Mouse (Mus musculus): ENCODE results near the gene Nfatc2ip. TPM values are rescaled to one million over a fixed set of nuclear protein-coding genes. Genes with fewer than 3 reads are reported as not detected.

Gene Nfatc2ip
- polyA plus RNA-seq, 1 experiment from 2014 or later = 4.8 TPM

DNA sequence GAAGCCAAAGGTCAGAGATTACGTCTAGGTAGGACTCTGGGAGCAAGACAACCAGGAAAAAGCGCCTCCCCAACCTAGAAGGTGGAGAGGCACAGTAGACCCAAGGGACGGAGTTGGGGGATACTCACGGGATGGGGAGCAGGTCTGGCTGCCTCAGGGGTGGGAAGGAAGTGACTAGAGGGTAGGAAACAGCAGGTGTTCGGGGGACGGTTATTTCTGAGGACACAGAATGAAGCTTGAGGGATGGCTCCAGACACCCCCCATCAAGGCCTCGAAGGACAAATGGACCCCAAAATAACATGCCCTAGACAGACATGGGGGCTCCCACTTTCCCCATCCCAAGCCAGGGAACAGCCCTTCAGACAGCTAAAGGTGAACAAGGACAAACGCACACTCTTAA lies 28.2 kb downstream of the Nfatc2ip start:
- Histone ChIP-seq H3K4me2 (no peak overlapping the region), H3K9me3 (ENCODE audit: control insufficient read depth, low read length) (no peaks in the 10 kb centered on the region), H3K36me3 (ENCODE audit: control insufficient read depth, insufficient read depth, low read length) (peaks cover 8% of the 10 kb centered on the region; the same call in 1 of the 2 replicates), H3K9ac (ENCODE audit: low read length) (no peak overlapping the region), H3K27me3 (ENCODE audit: control insufficient read depth, insufficient read depth, low read length) (no peaks in the 10 kb centered on the region), H3K4me3 (ENCODE audit: low read depth, low read length) (no peak overlapping the region), H3K4me1 (ENCODE audit: control insufficient read depth, insufficient read depth, low read length) (no peaks in the 10 kb centered on the region), H3K27ac (ENCODE audit: low read depth, low read length) (no peak overlapping the region)
- WGBS = 86% methylated on average over 8 of the region's 8 CpGs
- ATAC-seq (ENCODE audit: low FRiP score) (no peak), DNase-seq (ENCODE audit: low spot score, missing footprints) (no peak)

DNA sequence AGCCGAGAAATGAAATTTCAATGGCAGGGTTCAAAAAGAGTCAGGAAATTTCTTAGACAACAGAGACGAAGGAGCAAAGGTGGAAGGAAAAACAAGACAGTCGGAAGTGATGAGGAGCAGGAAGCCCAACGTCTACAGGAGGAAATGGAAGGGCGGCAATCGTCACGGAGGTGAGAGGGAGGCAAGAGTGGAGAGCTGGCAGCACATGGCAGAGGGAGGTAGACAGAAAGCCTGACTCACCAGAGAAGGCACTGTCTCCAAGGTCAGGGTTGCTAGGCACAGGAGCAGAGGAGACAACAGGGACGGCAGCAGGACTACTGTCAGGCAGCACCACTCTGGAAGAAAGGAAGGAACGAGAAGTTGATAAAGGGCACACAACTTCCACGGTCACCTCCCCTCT lies 28.9 kb downstream of the Nfatc2ip start:
- Histone ChIP-seq H3K36me3 (ENCODE audit: control insufficient read depth, insufficient read depth, low read length) (peaks cover 5% of the 10 kb centered on the region; the same call in 1 of the 2 replicates), H3K4me1 (ENCODE audit: control insufficient read depth, insufficient read depth, low read length) (no peaks in the 10 kb centered on the region), H3K27me3 (ENCODE audit: control insufficient read depth, insufficient read depth, low read length) (no peaks in the 10 kb centered on the region), H3K9me3 (ENCODE audit: control insufficient read depth, low read length) (no peaks in the 10 kb centered on the region), H3K9ac (ENCODE audit: low read length) (no peak overlapping the region), H3K4me2 (no peak overlapping the region), H3K27ac (ENCODE audit: low read depth, low read length) (no peak overlapping the region), H3K4me3 (ENCODE audit: low read depth, low read length) (no peak overlapping the region)
- WGBS = 81% methylated on average over 10 of the region's 10 CpGs
- ATAC-seq (ENCODE audit: low FRiP score) (no peak), DNase-seq (ENCODE audit: low spot score, missing footprints) (no peak)

DNA sequence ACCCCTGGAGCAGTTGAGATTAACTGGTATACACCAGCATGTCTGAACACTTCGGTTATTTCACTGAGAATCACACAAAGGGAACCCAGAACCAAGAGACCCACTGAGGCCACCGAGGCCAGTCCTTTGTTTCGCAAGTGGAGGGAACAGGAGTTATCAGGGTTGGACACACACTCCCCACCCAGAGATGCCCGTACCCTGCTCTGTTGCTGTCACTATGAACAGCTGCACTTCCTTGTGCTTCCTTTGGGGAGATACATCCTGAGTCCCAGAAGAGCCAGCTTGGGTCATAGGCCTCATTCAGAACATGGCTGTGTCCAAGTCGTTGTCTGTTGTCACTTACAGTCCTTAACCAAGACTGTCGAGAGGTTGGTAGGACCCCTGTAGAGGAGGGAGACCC lies 33.5 kb downstream of the Nfatc2ip start:
- Histone ChIP-seq H3K9me3 (ENCODE audit: control insufficient read depth, low read length) (no peaks in the 10 kb centered on the region), H3K4me1 (ENCODE audit: control insufficient read depth, insufficient read depth, low read length) (no peaks in the 10 kb centered on the region), H3K4me2 (no peak overlapping the region), H3K27ac (ENCODE audit: low read depth, low read length) (no peak overlapping the region), H3K36me3 (ENCODE audit: control insufficient read depth, insufficient read depth, low read length) (no peaks in the 10 kb centered on the region), H3K4me3 (ENCODE audit: low read depth, low read length) (no peak overlapping the region), H3K27me3 (ENCODE audit: control insufficient read depth, insufficient read depth, low read length) (no peaks in the 10 kb centered on the region), H3K9ac (ENCODE audit: low read length) (no peak overlapping the region)
- no peak for DNase-seq (ENCODE audit: low spot score, missing footprints)
- 86% methylated on average over 6 of the region's 6 CpGs for WGBS
- ATAC-seq (ENCODE audit: low FRiP score) = no peak

DNA sequence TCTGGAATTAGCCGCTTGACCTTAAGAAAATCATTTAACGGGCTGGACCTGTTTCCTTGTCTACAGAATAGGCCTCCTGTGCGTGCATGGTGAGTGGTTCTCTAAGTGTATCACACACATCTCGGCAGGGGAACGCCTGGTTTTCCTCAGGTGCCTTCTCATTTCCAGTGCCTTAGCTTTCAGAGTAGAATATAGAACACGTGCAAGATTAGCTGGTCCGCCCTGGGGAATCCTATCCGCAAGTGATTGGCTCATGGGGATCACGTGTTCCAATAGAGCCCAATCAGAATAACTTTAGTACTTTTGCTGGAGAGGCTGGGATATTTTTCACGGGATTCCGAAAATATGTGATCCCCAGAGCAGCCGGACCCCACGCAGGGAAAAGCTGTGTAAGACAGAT lies 37.5 kb downstream of the Nfatc2ip start:
- Histone ChIP-seq H3K36me3 (ENCODE audit: control insufficient read depth, insufficient read depth, low read length) (no peaks in the 10 kb centered on the region), H3K9ac (ENCODE audit: low read length) (no peak overlapping the region), H3K4me3 (ENCODE audit: low read depth, low read length) (no peak overlapping the region), H3K27ac (ENCODE audit: low read depth, low read length) (no peak overlapping the region), H3K27me3 (ENCODE audit: control insufficient read depth, insufficient read depth, low read length) (no peaks in the 10 kb centered on the region), H3K9me3 (ENCODE audit: control insufficient read depth, low read length) (no peaks in the 10 kb centered on the region), H3K4me1 (ENCODE audit: control insufficient read depth, insufficient read depth, low read length) (no peaks in the 10 kb centered on the region), H3K4me2 (no peak overlapping the region)
- no peak for DNase-seq (ENCODE audit: low spot score, missing footprints)
- 81% methylated on average over 13 of the region's 13 CpGs for WGBS
- no peak for ATAC-seq (ENCODE audit: low FRiP score)

DNA sequence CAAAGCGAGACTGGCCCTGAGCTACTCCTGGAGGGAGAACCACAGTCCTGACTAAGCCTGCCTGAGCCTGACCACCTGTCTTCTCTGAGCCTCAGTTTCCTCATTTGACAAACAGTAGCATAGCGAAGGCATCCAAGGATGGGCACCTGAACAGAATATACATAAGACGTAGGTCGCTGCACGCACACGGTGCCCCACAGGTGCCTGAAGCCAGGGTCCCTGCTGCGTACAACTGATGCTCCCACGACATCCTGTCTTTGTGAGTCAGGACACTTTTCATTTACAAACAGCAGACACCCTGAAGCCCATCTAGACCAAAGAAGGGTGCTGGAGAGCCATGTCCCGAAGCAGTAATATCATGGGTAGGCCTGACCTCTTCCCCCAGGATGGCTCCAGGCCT lies 38.1 kb downstream of the Nfatc2ip start:
- Histone ChIP-seq H3K4me2 (no peak overlapping the region), H3K4me1 (ENCODE audit: control insufficient read depth, insufficient read depth, low read length) (no peaks in the 10 kb centered on the region), H3K27me3 (ENCODE audit: control insufficient read depth, insufficient read depth, low read length) (no peaks in the 10 kb centered on the region), H3K4me3 (ENCODE audit: low read depth, low read length) (no peak overlapping the region), H3K36me3 (ENCODE audit: control insufficient read depth, insufficient read depth, low read length) (no peaks in the 10 kb centered on the region), H3K27ac (ENCODE audit: low read depth, low read length) (no peak overlapping the region), H3K9ac (ENCODE audit: low read length) (no peak overlapping the region), H3K9me3 (ENCODE audit: control insufficient read depth, low read length) (no peaks in the 10 kb centered on the region)
- no peak for DNase-seq (ENCODE audit: low spot score, missing footprints)
- WGBS = 93% methylated on average over 9 of the region's 9 CpGs
- no peak for ATAC-seq (ENCODE audit: low FRiP score)

DNA sequence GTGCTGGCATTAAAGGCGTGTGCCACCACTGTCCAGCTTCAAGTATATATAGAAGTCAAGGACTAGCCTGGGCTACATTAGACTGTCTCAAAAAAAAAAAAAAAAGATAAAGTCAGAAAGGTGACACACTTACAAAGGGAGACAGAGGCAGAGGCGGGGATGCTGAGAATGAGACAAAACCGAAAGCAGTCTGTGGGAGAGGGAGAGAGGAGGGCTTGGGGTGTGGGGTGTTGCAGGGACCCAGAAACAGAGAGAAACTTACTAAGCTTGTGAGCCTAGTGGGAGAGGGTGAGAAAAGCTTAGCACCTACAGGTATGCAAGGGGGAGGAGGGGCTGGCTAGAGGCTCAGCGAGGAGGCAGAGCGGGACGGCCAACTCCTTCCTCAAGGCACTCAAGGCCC lies 38.7 kb downstream of the Nfatc2ip start:
- no peak overlapping the region for H3K4me2 ChIP-seq
- DNase-seq (ENCODE audit: low spot score, missing footprints) = no peak
- no peaks in the 10 kb centered on the region for H3K36me3 ChIP-seq (ENCODE audit: control insufficient read depth, insufficient read depth, low read length)
- H3K27ac ChIP-seq (ENCODE audit: low read depth, low read length) = no peak overlapping the region
- H3K9ac ChIP-seq (ENCODE audit: low read length) = no peak overlapping the region
- no peak overlapping the region for H3K4me3 ChIP-seq (ENCODE audit: low read depth, low read length)
- ATAC-seq (ENCODE audit: low FRiP score) = no peak
- no peaks in the 10 kb centered on the region for H3K4me1 ChIP-seq (ENCODE audit: control insufficient read depth, insufficient read depth, low read length)
- H3K9me3 ChIP-seq (ENCODE audit: control insufficient read depth, low read length) = no peaks in the 10 kb centered on the region
- 86% methylated on average over 6 of the region's 6 CpGs for WGBS
- H3K27me3 ChIP-seq (ENCODE audit: control insufficient read depth, insufficient read depth, low read length) = no peaks in the 10 kb centered on the region

DNA sequence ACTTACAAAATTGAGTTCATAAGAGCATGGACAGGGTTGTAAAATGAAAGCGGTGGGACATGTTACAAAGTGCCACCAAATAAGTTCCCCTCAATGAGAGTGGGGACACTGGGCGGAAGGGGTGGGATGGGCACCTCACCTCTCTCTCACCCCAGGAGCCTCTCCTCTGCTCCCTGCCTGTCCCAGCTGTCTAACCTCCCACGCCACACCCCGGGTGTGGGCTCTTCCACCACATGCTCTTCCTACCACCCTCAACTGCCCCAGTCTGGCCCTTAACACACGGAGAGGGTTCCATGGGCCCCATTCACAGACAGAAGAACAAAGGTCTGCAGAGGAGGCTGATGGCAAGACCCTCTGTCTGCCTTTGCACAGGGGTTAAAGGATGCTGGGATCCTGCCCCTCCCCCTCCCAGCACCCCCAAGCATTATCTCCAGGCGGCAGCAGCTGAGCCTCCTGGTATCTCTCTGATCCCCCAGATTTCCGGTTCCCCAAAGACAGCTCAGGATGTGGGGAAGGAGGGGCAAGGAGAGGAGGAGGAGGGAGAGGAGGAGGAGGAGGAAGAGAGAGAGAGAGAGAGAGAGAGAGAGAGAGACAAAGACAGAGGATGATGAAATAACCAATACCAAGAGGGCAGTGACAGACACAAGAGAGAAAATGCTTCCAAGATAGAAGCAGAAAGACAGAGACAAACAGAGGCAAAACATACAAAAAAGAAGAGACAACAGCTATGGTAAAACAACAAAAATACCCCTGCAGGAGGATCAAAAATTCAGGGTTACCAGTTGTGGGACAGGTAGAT lies 39.5 kb downstream of the Nfatc2ip start:
- H3K27ac ChIP-seq (ENCODE audit: low read depth, low read length) = no peak overlapping the region
- H3K9ac ChIP-seq (ENCODE audit: low read length) = no peak overlapping the region
- no peaks in the 10 kb centered on the region for H3K27me3 ChIP-seq (ENCODE audit: control insufficient read depth, insufficient read depth, low read length)
- no peaks in the 10 kb centered on the region for H3K4me1 ChIP-seq (ENCODE audit: control insufficient read depth, insufficient read depth, low read length)
- H3K4me3 ChIP-seq (ENCODE audit: low read depth, low read length) = no peak overlapping the region
- 46% methylated on average over 7 of the region's 7 CpGs for WGBS
- H3K9me3 ChIP-seq (ENCODE audit: control insufficient read depth, low read length) = no peaks in the 10 kb centered on the region
- H3K4me2 ChIP-seq = no peak overlapping the region
- no peak for ATAC-seq (ENCODE audit: low FRiP score)
- no peak for DNase-seq (ENCODE audit: low spot score, missing footprints)
- no peaks in the 10 kb centered on the region for H3K36me3 ChIP-seq (ENCODE audit: control insufficient read depth, insufficient read depth, low read length)

DNA sequence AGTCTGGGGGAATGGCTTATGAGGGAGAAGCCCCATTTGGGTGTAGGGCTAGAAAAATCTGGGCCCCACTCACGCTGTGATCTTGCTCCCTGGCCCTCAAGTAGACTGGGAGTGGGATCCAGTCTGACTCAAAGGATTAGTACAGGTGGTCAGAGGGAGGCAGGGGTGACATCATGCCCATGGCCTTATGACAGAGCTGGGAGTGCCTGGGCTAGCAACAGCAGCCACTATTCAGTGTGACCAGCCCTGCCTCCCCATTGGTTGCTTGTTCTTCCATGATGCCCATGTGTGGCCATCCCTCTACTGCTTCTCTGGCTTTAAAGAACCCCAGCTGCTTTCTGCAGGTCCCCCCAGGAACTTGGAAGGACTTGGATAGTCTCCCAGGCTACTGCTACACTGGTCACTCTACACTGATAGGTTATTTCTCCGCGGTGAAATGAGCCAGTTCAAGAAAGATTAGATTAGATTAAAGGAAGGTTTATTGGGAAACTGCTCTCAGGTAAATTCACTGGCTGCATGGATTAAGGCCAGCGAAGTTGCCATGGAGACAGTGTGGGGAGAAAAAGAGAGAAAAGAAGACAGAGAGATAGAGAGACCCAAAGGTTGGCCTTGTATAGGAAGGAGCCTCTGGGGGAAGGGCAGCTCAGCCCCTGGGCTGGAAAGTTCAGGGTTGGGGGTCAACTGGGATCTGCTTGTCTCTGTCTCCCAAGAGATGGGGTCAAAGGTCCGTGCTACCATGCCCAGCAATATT lies 40.5 kb downstream of the Nfatc2ip start:
- 0 out of 2 replicates have a peak, but pooled peaks cover 2% of the 10 kb centered on the region for H3K4me1 ChIP-seq (ENCODE audit: control insufficient read depth, insufficient read depth, low read length)
- H3K27me3 ChIP-seq (ENCODE audit: control insufficient read depth, insufficient read depth, low read length) = no peaks in the 10 kb centered on the region
- no peak overlapping the region for H3K4me2 ChIP-seq
- no peaks in the 10 kb centered on the region for H3K9me3 ChIP-seq (ENCODE audit: control insufficient read depth, low read length)
- no peak overlapping the region for H3K9ac ChIP-seq (ENCODE audit: low read length)
- H3K36me3 ChIP-seq (ENCODE audit: control insufficient read depth, insufficient read depth, low read length) = no peaks in the 10 kb centered on the region
- ATAC-seq (ENCODE audit: low FRiP score) (no peak), DNase-seq (ENCODE audit: low spot score, missing footprints) (no peak)
- H3K4me3 ChIP-seq (ENCODE audit: low read depth, low read length) = no peak overlapping the region
- no peak overlapping the region for H3K27ac ChIP-seq (ENCODE audit: low read depth, low read length)
- WGBS = 41% methylated on average over 5 of the region's 5 CpGs

All from midbrain, embryonic 11.5 days (tissue).